Mouse (Mus musculus) T-helper 2 cell (primary cell): Measurements from ENCODE around the gene Myo16.

Experiments
- in situ Hi-C: fragments of 300-600 bp; cut with MboI, MseI; formaldehyde crosslinking; loops from one replicate; pipeline ENCODE4 v1.15.1; 2025; ENCODE audit warnings: high pct_unique_total_duplicates

Myo16 gene

GRCm38 (mm10) chr8:10153611-10154438 is at the start of gene Myo16:
Gene Myo16, plus strand, starts transcription at chr8:10153911.
- in situ Hi-C loops, result no loop called here

GRCm38 (mm10) chr8:10108516-10109271 is 45.0 kb upstream of the Myo16 start:
- in situ Hi-C loops, result no loop called here

GRCm38 (mm10) chr8:10122749-10123148 is 31.0 kb upstream of the Myo16 start:
- in situ Hi-C loops, result no loop called here

GRCm38 (mm10) chr8:10123412-10123811 is 30.3 kb upstream of the Myo16 start:
- in situ Hi-C loops, result no loop called here

- in situ Hi-C loops, result no loop called here
Measured at GRCm38 (mm10) chr8:10125684-10126083, 28.0 kb upstream of the Myo16 start.

- in situ Hi-C loops, result no loop called here
Measured at GRCm38 (mm10) chr8:10130513-10131414, 22.9 kb upstream of the Myo16 start.

GRCm38 (mm10) chr8:10139536-10139935 is 14.2 kb upstream of the Myo16 start:
- in situ Hi-C loops, result no loop called here

- in situ Hi-C loops, result no loop called here
Measured at GRCm38 (mm10) chr8:10143961-10144360, 9.8 kb upstream of the Myo16 start.

- in situ Hi-C loops, result no loop called here
Measured at GRCm38 (mm10) chr8:10151692-10152247, 1.9 kb upstream of the Myo16 start.

- in situ Hi-C loops, result no loop called here
Measured at GRCm38 (mm10) chr8:10154439-10154745, 681 bp downstream of the Myo16 start.

GRCm38 (mm10) chr8:10155075-10155474 is 1.4 kb downstream of the Myo16 start:
- in situ Hi-C loops, result no loop called here

GRCm38 (mm10) chr8:10161106-10161505 is 7.4 kb downstream of the Myo16 start:
- in situ Hi-C loops, result no loop called here

GRCm38 (mm10) chr8:10164959-10165358 is 11.2 kb downstream of the Myo16 start:
- in situ Hi-C loops, result no loop called here

GRCm38 (mm10) chr8:10168326-10168725 is 14.6 kb downstream of the Myo16 start:
- in situ Hi-C loops, result no loop called here

- in situ Hi-C loops, result no loop called here
Measured at GRCm38 (mm10) chr8:10169894-10170293, 16.2 kb downstream of the Myo16 start.

- in situ Hi-C loops, result no loop called here
Measured at GRCm38 (mm10) chr8:10171321-10171720, 17.6 kb downstream of the Myo16 start.

- in situ Hi-C loops, result no loop called here
Measured at GRCm38 (mm10) chr8:10172278-10172677, 18.6 kb downstream of the Myo16 start.

GRCm38 (mm10) chr8:10173033-10173747 is 19.5 kb downstream of the Myo16 start:
- in situ Hi-C loops, result no loop called here

GRCm38 (mm10) chr8:10174201-10174840 is 20.6 kb downstream of the Myo16 start:
- in situ Hi-C loops, result no loop called here

GRCm38 (mm10) chr8:10174841-10175680 is 21.4 kb downstream of the Myo16 start:
- in situ Hi-C loops, result no loop called here
